Mouse (Mus musculus) cerebellum, adult 2 months (tissue): Measurements from ENCODE around the gene Wdr92.

Experiments used
- CTCF ChIP-seq: fragments of 200-500 bp; IDR thresholded peaks from 2 replicates; pipeline ENCODE4 v1.5.1; 2011; ENCODE audit warnings: low read depth, mild to moderate bottlenecking, control low read depth, low read length, moderate library complexity, borderline replicate concordance; ENCODE audit not compliant: insufficient read depth
- POLR2A ChIP-seq: fragments of 200-500 bp; IDR thresholded peaks from 2 replicates; pipeline ENCODE4 v1.6.1; 2011; ENCODE audit warnings: low read length, control low read depth, borderline replicate concordance; ENCODE audit not compliant: insufficient read depth

DNA sequence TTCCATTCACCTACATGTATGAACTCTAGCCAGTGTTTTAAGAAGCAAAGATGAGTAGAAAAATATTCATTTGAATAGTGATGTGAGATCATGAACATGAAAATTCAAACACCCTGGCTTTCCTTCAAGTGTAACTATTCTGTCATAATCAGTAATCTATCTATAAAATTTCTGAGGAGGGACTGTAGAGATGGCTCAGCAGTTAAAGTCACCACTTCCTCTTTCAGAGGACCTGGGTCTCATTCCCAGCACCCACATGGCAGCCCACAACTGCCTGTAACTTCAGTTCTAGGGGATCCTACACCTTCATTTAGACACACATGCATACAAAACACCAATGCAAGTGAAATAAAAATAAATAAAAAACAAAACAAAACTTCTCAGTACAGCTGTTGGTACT is 66.8 kb downstream of the Wdr92 start:
- TF ChIP-seq POLR2A (no peak), CTCF (no peak)
